Mouse (Mus musculus) myocyte (in vitro differentiated cells): ENCODE results near the gene Gm49403. TPM values are rescaled to one million over a fixed set of nuclear protein-coding genes. Genes with fewer than 3 reads are reported as not detected.
"Not testable (repeated sequence)": the region's sequence is repeated elsewhere in the genome, so short reads cannot be mapped to it uniquely, and the experiment has no call there.

ENCODE experiments used
- H3K27me3 ChIP-seq: one replicate; pipeline ENCODE4 v1.6.1; 2011; ENCODE audit not compliant: control insufficient read depth, insufficient read depth, insufficient read length
- H3K36me3 ChIP-seq: one replicate; pipeline ENCODE4 v1.6.1; 2011; ENCODE audit not compliant: control insufficient read depth, insufficient read depth
- H3K4me2 ChIP-seq: one replicate; pipeline ENCODE4 v1.6.1; 2011; ENCODE audit warnings: low read depth, control low read depth
- H3K4me3 ChIP-seq: one replicate; pipeline ENCODE4 v1.5.1; 2011; ENCODE audit warnings: mild to moderate bottlenecking, control low read depth, moderate library complexity
- H3K79me2 ChIP-seq: one replicate; pipeline ENCODE4 v1.6.1; 2011; ENCODE audit not compliant: control insufficient read depth, insufficient read depth
- H3ac ChIP-seq: one replicate; pipeline ENCODE4 v1.6.1; 2011; ENCODE audit not compliant: control insufficient read depth, insufficient read length
- CEBPB ChIP-seq: IDR thresholded peaks from 2 replicates; pipeline ENCODE4 v1.6.1; 2011; ENCODE audit warnings: mild to moderate bottlenecking, moderate library complexity; ENCODE audit not compliant: poor library complexity, insufficient read depth, severe bottlenecking
- E2F4 ChIP-seq: IDR thresholded peaks from one replicate; pipeline ENCODE4 v1.6.1; 2011; ENCODE audit warnings: mild to moderate bottlenecking, control low read depth, moderate library complexity; ENCODE audit not compliant: insufficient read depth
- MAX ChIP-seq: IDR thresholded peaks from one replicate; pipeline ENCODE4 v1.6.1; 2011; ENCODE audit warnings: low read depth, mild to moderate bottlenecking, control low read depth
- MYOD1 ChIP-seq, 3 experiments: IDR thresholded peaks; one replicate each; pipeline ENCODE4 v1.6.1; 2011; ENCODE audit warnings: control low read depth in 2 of 3, low read depth in 2 of 3, mild to moderate bottlenecking in 2 of 3, moderate library complexity in 1 of 3; ENCODE audit not compliant: insufficient read length in 2 of 3, control insufficient read depth in 1 of 3
- MYOG ChIP-seq, 3 experiments: IDR thresholded peaks; one replicate each; pipeline ENCODE4 v1.6.1; 2011; ENCODE audit warnings: control low read depth in 2 of 3, low read depth in 2 of 3, mild to moderate bottlenecking in 2 of 3; ENCODE audit not compliant: insufficient read length in 2 of 3, control insufficient read depth in 1 of 3, insufficient read depth in 1 of 3
- POLR2A ChIP-seq: IDR thresholded peaks from one replicate; pipeline ENCODE4 v1.6.1; 2011; ENCODE audit warnings: low read depth, mild to moderate bottlenecking, control low read depth, moderate library complexity; ENCODE audit not compliant: insufficient read length
- POLR2AphosphoS2 ChIP-seq: IDR thresholded peaks from one replicate; pipeline ENCODE4 v1.6.1; 2011; ENCODE audit warnings: low read depth, control low read depth; ENCODE audit not compliant: insufficient read length
- REST ChIP-seq: IDR thresholded peaks from one replicate; pipeline ENCODE4 v1.6.1; 2011; ENCODE audit warnings: mild to moderate bottlenecking, control low read depth, moderate library complexity; ENCODE audit not compliant: insufficient read depth, insufficient read length
- SRF ChIP-seq: IDR thresholded peaks from one replicate; pipeline ENCODE4 v1.6.1; 2011; ENCODE audit warnings: low read depth; ENCODE audit not compliant: control insufficient read depth, insufficient read length
- TCF12 ChIP-seq: IDR thresholded peaks from one replicate; pipeline ENCODE4 v1.6.1; 2011; ENCODE audit warnings: mild to moderate bottlenecking, control low read depth; ENCODE audit not compliant: poor library complexity, insufficient read depth, severe bottlenecking
- TCF3 ChIP-seq: IDR thresholded peaks from one replicate; pipeline ENCODE4 v1.6.1; 2011; ENCODE audit warnings: low read depth, control low read depth; ENCODE audit not compliant: insufficient read length
- USF1 ChIP-seq: IDR thresholded peaks from one replicate; pipeline ENCODE4 v1.6.1; 2011; ENCODE audit warnings: low read depth, mild to moderate bottlenecking, control low read depth, moderate library complexity
- polyA plus RNA-seq: library from polyadenylated mRNA; unstranded; fragments of >200 nt; fragmentation: generic; extraction: Trizol; gene quantifications from one replicate; pipeline ENCODE4 v1.2.1, GENCODE M21; 2012; ENCODE audit warnings: missing spikeins

Gm49403 gene
- polyA plus RNA-seq, 1 experiment = not detected

GRCm38 (mm10) chr19:8857689-8858088 is 26.0 kb upstream of the Gm49403 start:
- Histone ChIP-seq H3ac (no peak overlapping the region), H3K36me3 (no peaks in the 10 kb centered on the region), H3K27me3 (no peaks in the 10 kb centered on the region), H3K4me3 (no peak overlapping the region), H3K79me2 (no peaks in the 10 kb centered on the region), H3K4me2 (no peak overlapping the region)
- TF ChIP-seq TCF3 (no peak), REST (no peak), E2F4 (no peak), CEBPB (no peak), POLR2A (no peak), MYOD1 (IDR thresholded peaks at IDR 0.05; ENCODE audit: control insufficient read depth in 1 of 3, insufficient read length in 2 of 3, low read depth in 2 of 3) (no peak), SRF (no peak), MYOG (IDR thresholded peaks at IDR 0.05; ENCODE audit: control insufficient read depth in 1 of 3, insufficient read depth in 1 of 3, insufficient read length in 2 of 3, low read depth in 2 of 3) (no peak), USF1 (peak; percentile 78)

- TF ChIP-seq SRF (no peak), POLR2AphosphoS2 (no peak), MYOD1 (IDR thresholded peaks at IDR 0.05; ENCODE audit: control insufficient read depth in 1 of 3, insufficient read length in 2 of 3, low read depth in 2 of 3) (no peak), REST (no peak), MYOG (IDR thresholded peaks at IDR 0.05; ENCODE audit: control insufficient read depth in 1 of 3, insufficient read depth in 1 of 3, insufficient read length in 2 of 3, low read depth in 2 of 3) (no peak), MAX (no peak), TCF3 (no peak), CEBPB (no peak), USF1 (no peak), POLR2A (no peak), TCF12 (no peak), E2F4 (no peak)
- H3K27me3 ChIP-seq = no peaks in the 10 kb centered on the region
- H3K36me3 ChIP-seq = no peaks in the 10 kb centered on the region
- no peak overlapping the region for H3K4me2 ChIP-seq
- no peaks in the 10 kb centered on the region for H3K79me2 ChIP-seq
- no peak overlapping the region for H3ac ChIP-seq
- H3K4me3 ChIP-seq = no peak overlapping the region
Observed at GRCm38 (mm10) chr19:8859018-8859417, 24.7 kb upstream of the Gm49403 start.

- H3K4me2 ChIP-seq = no peak overlapping the region
- TF ChIP-seq MYOD1 (IDR thresholded peaks at IDR 0.05; ENCODE audit: control insufficient read depth in 1 of 3, insufficient read length in 2 of 3, low read depth in 2 of 3) (no peak), MAX (no peak), SRF (no peak), MYOG (IDR thresholded peaks at IDR 0.05; ENCODE audit: control insufficient read depth in 1 of 3, insufficient read depth in 1 of 3, insufficient read length in 2 of 3, low read depth in 2 of 3) (no peak), REST (no peak), E2F4 (no peak), POLR2A (no peak), USF1 (no peak), POLR2AphosphoS2 (no peak), TCF12 (no peak), CEBPB (no peak), TCF3 (no peak)
Observed at GRCm38 (mm10) chr19:8864265-8864664, 19.5 kb upstream of the Gm49403 start.

GRCm38 (mm10) chr19:8870381-8870780 is 13.3 kb upstream of the Gm49403 start:
- Histone ChIP-seq H3K4me3 (peak overlapping the region; percentile 77), H3K36me3 (peaks cover 19% of the 10 kb centered on the region), H3K79me2 (peaks cover 19% of the 10 kb centered on the region), H3K4me2 (peak overlapping the region; percentile 75), H3ac (peak overlapping the region; percentile 80)
- not testable (repeated sequence) for H3K27me3 ChIP-seq

More at GRCm38 (mm10) chr19:8864265-8864664, 19.5 kb upstream of the Gm49403 start:
- Histone ChIP-seq H3K4me3 (no peak overlapping the region), H3K27me3 (no peaks in the 10 kb centered on the region), H3ac (no peak overlapping the region), H3K79me2 (no peaks in the 10 kb centered on the region), H3K36me3 (no peaks in the 10 kb centered on the region)

- Histone ChIP-seq H3ac (peak overlapping the region; percentile 80), H3K4me3 (peak overlapping the region; percentile 77), H3K36me3 (peaks cover 23% of the 10 kb centered on the region), H3K79me2 (peaks cover 19% of the 10 kb centered on the region), H3K4me2 (peak overlapping the region; percentile 75), H3K27me3 (no peaks in the 10 kb centered on the region)
- TF ChIP-seq MAX = no peak
- no peak for TF ChIP-seq MYOD1 (IDR thresholded peaks at IDR 0.05; ENCODE audit: control insufficient read depth in 1 of 3, insufficient read length in 2 of 3, low read depth in 2 of 3)
- TF ChIP-seq POLR2AphosphoS2 = no peak
- TF ChIP-seq TCF12 = no peak
- no peak for TF ChIP-seq POLR2A
- no peak for TF ChIP-seq E2F4
- no peak for TF ChIP-seq CEBPB
- no peak for TF ChIP-seq TCF3
- TF ChIP-seq MYOG (IDR thresholded peaks at IDR 0.05; ENCODE audit: control insufficient read depth in 1 of 3, insufficient read depth in 1 of 3, insufficient read length in 2 of 3, low read depth in 2 of 3) = no peak
- no peak for TF ChIP-seq REST
- TF ChIP-seq USF1 = no peak
- TF ChIP-seq SRF = no peak
Observed at GRCm38 (mm10) chr19:8870838-8871237, 12.9 kb upstream of the Gm49403 start.
